Mouse (Mus musculus) kidney, postnatal 14 days (tissue): Measurements from ENCODE around the gene Tmem171.

ENCODE experiments used
- DNase-seq: peaks from one replicate; pipeline ENCODE4 v3.0.0; 2022; ENCODE audit warnings: mixed read lengths

Gene Tmem171

DNA sequence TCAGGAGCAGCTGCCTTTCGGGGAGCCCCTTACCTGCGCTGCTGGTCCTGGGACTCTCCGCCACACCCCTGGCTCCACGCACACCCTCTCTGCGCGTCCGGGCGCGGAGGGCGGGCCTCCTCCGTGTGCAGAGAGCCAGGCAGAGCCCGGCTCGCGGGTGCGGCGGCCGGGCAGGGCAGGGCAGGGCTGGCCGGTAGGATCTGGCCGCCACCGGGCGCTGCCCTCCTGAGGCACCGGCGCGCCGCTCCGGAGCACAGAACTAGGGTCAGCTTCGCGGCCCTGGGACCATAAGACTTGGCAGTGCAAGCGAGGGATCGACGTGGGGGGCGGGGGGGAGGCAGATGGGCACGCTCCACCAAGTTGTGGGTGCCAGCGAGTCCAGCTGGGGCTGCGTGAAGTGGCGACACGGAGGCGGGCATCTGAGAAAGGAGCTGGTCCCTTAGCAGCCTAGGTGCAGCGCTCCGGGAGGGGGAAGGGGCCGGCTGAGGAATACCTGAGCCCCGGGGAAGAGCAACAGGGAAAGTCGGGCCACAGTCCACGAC lies at the start of gene Tmem171:
Gene Tmem171, minus strand, starts transcription at position 62 of the 542 bp plus-strand sequence.
- DNase-seq = peak; percentile 79

- no peak for DNase-seq
These were observed 49.2 kb upstream of the Tmem171 start for GRCm38 (mm10) chr13:98743829-98744228.

DNA sequence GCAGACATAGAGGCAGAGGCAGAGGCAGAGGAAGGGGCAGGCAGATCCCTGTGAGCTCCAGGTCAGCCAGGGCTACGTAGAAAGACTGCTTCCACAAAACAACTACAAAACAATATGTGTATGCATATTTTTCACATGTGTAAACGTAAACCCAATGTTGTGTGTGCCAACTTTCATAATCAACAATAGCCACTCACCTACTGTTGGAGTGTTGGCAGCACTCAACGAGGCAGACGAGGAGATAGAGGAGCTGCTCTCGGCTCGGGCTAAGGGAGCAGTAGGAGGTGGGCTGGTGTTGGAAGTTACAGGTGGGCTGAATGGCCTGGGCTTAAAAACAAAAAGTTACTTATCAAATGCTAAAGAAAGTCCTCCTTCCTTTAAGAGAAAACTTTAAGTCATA lies 48.6 kb upstream of the Tmem171 start:
- no peak for DNase-seq

DNA sequence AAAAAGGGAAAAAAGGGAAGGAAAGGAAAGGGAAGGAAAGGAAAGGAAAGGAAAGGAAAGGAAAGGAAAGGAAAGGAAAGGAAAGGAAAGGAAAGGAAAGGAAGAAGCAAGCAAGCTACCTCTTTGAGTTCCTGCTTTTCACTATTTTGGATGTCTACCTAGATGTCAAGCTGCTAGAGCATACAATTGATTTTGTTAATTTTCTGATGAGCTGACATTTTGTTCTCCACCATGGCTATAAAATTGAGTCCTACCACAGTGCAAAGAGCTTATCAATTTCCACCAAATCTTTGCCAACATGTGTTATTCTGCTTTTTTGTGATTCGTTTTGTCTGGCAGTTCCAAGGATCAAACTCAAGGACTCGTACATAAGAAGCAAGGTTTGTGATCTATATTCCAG lies 43.6 kb upstream of the Tmem171 start:
- no peak for DNase-seq

GRCm38 (mm10) chr13:98733292-98733691 lies 38.7 kb upstream of the Tmem171 start:
- no peak for DNase-seq

GRCm38 (mm10) chr13:98729271-98730062 lies 34.8 kb upstream of the Tmem171 start:
- DNase-seq = no peak

DNA sequence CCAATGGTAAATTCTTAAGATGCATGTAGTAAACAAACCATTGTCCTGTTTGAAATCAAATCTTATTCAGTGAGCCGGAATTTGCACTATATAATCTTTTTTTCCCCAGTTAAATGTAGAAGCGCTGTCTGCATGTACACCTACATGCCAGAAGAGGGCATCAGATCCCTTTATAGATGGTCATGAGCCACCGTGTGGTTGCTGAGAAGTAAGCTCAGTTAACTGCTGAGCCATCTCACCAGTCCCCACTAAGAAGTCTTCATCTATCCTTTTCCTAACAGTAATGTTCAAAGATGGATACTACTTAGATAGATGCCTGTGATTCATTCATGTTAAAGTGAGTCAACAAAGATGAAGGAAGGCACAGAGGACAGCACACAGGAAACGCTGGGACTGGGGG lies 31.9 kb upstream of the Tmem171 start:
- peak; percentile 44 for DNase-seq

DNA sequence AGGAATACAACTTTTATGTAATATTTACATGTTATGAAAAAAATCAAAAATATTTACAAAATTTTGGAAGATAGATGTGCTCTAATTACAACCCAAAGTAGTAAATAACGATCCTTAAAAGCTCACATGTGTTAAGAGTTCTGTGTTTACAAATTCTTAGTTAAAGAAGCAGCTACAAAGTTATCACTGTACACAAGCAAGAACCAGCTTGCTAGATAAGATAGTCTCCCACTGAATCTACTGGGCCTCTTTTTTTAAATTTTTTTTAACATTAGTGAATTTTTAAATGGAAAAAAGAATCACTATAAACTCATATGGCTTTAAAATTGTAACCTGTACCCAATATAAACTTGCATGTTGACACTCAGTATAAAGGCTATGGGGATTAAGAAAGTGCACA lies 28.8 kb upstream of the Tmem171 start:
- no peak for DNase-seq

GRCm38 (mm10) chr13:98722296-98722695 lies 27.7 kb upstream of the Tmem171 start:
- no peak for DNase-seq

GRCm38 (mm10) chr13:98716176-98716575 lies 21.5 kb upstream of the Tmem171 start:
- DNase-seq = no peak

DNA sequence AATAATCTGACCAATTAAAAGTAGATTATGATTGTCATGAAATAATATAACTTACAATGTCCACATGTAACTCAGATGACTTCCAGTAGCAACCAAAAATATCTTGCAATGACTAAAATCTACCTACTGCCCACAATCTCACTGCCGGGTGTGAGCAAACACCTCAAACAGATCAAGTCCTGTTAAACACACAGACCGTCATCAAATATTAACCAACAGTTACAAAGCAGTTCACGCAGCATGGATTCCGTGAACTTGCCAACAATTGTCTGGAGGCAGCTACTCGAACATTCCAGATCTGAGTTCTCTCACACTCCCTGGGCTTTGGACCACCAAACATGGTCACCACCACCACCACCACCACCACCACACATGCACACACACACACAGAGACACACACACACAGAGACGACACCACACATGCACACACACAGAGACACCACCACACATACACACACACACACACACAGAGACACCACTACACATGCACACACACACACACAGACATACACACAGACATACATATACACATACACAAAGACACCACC lies 20.9 kb upstream of the Tmem171 start:
- DNase-seq = peak; percentile 44

- DNase-seq = no peak
These were observed 16.0 kb upstream of the Tmem171 start for GRCm38 (mm10) chr13:98710655-98711054.

DNA sequence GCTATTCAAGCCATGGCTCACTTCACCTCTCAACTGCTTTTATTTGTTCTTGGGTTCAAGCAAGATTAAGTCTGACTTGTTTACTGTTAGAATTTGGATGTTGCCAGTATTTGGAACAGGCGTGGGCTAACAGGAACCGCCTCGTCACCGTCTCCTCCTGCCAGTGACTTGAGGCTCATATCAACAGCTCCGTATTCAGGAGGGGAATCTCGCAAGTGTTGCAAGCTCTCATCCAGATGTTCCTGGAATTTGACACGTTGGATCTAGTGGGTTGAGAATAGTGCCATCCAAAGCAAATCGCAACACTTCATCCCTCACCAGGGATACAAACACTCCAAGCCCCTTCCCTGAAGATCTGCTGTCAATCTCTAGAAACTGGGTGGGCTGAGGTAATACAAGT lies 15.6 kb upstream of the Tmem171 start:
- DNase-seq = no peak

- no peak for DNase-seq
These were observed 10.9 kb upstream of the Tmem171 start for GRCm38 (mm10) chr13:98705501-98705900.

- no peak for DNase-seq
These were observed 9.2 kb upstream of the Tmem171 start for GRCm38 (mm10) chr13:98703786-98704185.

GRCm38 (mm10) chr13:98702361-98702760 lies 7.7 kb upstream of the Tmem171 start:
- DNase-seq = no peak

DNA sequence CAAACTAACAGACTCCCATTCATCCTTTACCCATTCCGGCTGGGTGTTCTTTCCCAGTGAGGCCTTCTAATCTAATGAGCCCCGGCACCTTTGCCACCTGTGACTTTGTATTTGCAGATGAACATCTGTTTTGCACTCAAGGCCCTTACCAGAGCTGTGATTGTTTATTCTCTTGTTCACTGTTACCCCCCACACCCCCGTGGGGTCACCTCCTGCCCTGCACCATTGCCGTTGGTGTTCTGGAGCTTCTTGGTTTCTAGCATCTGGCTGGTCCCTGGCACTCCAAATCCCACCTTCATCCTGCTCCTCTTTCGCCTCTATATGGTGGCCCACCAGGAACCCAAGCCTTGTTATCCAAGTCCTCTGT lies 6.7 kb upstream of the Tmem171 start:
- DNase-seq = no peak

DNA sequence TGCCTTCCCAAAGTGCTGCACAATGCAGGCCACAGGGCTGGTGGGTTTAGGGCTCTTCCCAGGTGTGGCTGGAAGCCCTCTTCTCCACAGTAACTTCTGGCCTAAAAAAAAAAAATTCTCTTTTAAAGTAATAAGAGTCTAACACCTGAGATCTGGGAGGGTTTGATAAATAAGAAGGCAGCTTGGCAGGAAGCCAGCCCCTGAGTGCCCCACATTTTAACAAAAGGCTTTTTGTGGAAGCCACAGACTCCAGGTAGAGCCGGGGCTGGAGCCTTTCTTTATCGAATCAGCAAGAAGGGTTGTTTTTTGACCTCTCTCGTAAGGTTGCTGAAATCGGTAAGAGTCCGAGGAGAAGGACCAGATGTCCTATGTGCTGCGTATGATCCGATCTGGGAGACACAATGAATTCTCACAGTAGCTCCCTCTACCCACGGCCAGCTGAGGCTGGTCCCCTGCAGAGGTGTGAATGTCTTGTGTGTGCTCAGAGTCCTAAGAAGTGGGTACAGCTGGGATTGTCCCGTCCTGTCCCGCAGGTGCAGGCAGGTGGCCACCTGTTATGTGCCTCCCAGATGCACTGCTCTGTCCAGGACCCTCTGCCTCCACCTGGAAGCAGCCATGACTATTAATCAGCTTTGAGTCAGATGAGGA lies 6.2 kb upstream of the Tmem171 start:
- no peak for DNase-seq

DNA sequence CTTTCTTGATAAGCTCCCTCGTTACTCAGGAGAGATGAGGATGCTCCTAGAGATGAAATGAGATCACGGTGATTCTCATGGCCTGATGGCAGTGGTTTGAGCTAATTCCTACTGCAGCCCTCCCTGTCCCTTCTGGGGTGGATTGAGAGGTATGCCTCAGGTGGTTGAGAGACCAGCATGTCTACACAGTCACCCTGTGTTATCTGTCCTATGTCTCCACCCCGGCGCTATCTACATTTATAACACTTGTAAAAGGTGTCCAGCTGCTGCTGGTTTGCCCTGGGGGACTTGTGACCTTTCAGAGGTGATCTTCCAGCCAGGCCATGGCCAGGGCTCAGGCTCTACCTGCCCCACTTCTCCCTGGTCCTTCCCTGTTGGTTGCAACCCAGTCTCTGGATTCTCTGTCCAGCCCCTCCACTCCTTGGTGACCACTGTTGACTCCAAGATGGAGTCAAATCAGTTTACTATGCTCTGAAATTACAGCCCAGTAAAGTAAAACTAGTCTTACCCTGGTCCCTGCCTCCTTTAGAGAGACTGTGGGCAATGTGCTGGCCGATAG lies 5.4 kb upstream of the Tmem171 start:
- no peak for DNase-seq

GRCm38 (mm10) chr13:98699051-98699744 lies 4.6 kb upstream of the Tmem171 start:
- DNase-seq = no peak

GRCm38 (mm10) chr13:98696716-98697115 lies 2.1 kb upstream of the Tmem171 start:
- no peak for DNase-seq

- peak; percentile 83 for DNase-seq
These were observed 912 bp upstream of the Tmem171 start for GRCm38 (mm10) chr13:98695546-98695945.

DNA sequence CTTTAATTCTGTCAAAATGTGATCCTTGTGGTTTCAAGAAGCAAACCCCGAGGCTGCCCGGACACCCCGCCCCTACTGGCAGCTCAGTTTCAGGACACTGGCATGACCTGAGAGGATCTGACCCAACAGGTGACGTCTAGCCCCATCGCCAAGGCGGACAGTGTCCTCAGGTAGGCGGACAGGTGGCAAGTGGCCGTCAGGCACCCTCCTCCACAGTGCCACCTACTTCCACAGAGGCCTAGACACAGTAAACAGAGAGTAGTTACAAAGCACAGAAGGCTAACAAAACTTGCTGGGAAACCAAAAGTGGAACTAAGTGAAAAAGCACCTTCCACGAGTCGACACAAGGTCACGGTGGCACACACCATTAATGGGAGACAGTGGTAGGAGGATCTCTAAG lies 1.3 kb downstream of the Tmem171 start:
- no peak for DNase-seq
